Mouse (Mus musculus) hindbrain, postnatal 0 days (tissue): ENCODE measurements around the gene Ate1. TPM values are rescaled to one million over a fixed set of nuclear protein-coding genes. Genes with fewer than 3 reads are reported as not detected.

ENCODE experiments used
- ATAC-seq: fragments of 200-750 bp; cut with Nextera tagmentation; 2 replicates; pipeline ENCODE4 v1.8.0; 2017; ENCODE audit warnings: mild to moderate bottlenecking, moderate TSS enrichment, moderate library complexity
- DNase-seq: peaks from one replicate; pipeline ENCODE4 v3.0.0-alpha.2; 2015; ENCODE audit warnings: low spot score
- H3K27ac ChIP-seq: fragments of 300-500 bp; sonication (generic); 2 replicates; pipeline ENCODE4 v1.5.1; 2014; ENCODE audit warnings: mild to moderate bottlenecking
- H3K27me3 ChIP-seq: fragments of 300-500 bp; sonication (generic); 2 replicates; pipeline ENCODE4 v1.6.1; 2014; ENCODE audit warnings: low read length, mixed read lengths; ENCODE audit not compliant: insufficient read depth
- H3K36me3 ChIP-seq: fragments of 300-500 bp; sonication (generic); 2 replicates; pipeline ENCODE4 v1.6.1; 2014; ENCODE audit warnings: low read length, mixed read lengths; ENCODE audit not compliant: insufficient read depth
- H3K4me1 ChIP-seq: fragments of 300-500 bp; sonication (generic); 2 replicates; pipeline ENCODE4 v1.6.1; 2014; ENCODE audit warnings: antibody characterized with exemption, low read length, mixed read lengths; ENCODE audit not compliant: insufficient read depth
- H3K4me2 ChIP-seq: fragments of 300-500 bp; sonication (generic); 2 replicates; pipeline ENCODE4 v1.6.1; 2014; ENCODE audit warnings: low read depth, mild to moderate bottlenecking, low read length, moderate library complexity, mixed read lengths
- H3K4me3 ChIP-seq: fragments of 300-500 bp; sonication (generic); 2 replicates; pipeline ENCODE4 v1.5.1; 2014; ENCODE audit warnings: low read length
- H3K9ac ChIP-seq: fragments of 300-500 bp; sonication (generic); replicated peaks from 2 replicates; pipeline ENCODE4 v1.6.1; 2014; ENCODE audit warnings: mild to moderate bottlenecking, low read length, moderate library complexity, mixed read lengths
- H3K9me3 ChIP-seq: fragments of 300-500 bp; sonication (generic); 2 replicates; pipeline ENCODE4 v1.6.1; 2016; ENCODE audit warnings: low read length, mixed read lengths
- CTCF ChIP-seq: IDR thresholded peaks from 2 replicates; pipeline ENCODE4 v1.5.1; 2016; ENCODE audit warnings: antibody characterized with exemption, control low read depth, low read depth
- WGBS: fragments of 180-500 bp; shearing (Covaris S2); extraction: QIAGEN DNeasy Blood & Tissue Kit; methylation state at CpG from one replicate; pipeline ENCODE4 v1.1.7; 2014; 5-methylcytosine and 5-hydroxymethylcytosine counted together
- polyA plus RNA-seq: library from polyadenylated mRNA; unstranded; fragments of >200 nt; fragmentation: Nextera tagmentation; extraction: Ambion mirVana; gene quantifications from 2 replicates; pipeline ENCODE4 v1.2.1, GENCODE M21; 2015
- total RNA-seq: library from RNA; depleted of rRNA; stranded (reverse); fragments of >200 nt; gene quantifications from 2 replicates; pipeline ENCODE4 v1.2.3, GENCODE M21; 2014; rRNA removed

Gene Ate1
- total and polyA plus RNA-seq, 2 experiments from 2014 or later, result 48.0 to 116 TPM

GRCm38 (mm10) chr7:130368827-130369641 lies 151.1 kb downstream of the Ate1 start:
- no peaks in the 10 kb centered on the region for H3K27me3 ChIP-seq
- peak overlapping the region; percentile 42; the same call in 1 of the 2 replicates for H3K27ac ChIP-seq
- no peak overlapping the region for H3K9ac ChIP-seq
- no peaks in the 10 kb centered on the region for H3K36me3 ChIP-seq
- TF ChIP-seq CTCF, result peak; percentile 51
- WGBS, result 15% methylated on average over 24 of the region's 24 CpGs
- H3K4me3 ChIP-seq, result no peak overlapping the region
- ATAC-seq (peak; percentile 83), DNase-seq (peak; percentile 77)
- peaks cover 8% of the 10 kb centered on the region for H3K4me1 ChIP-seq
- H3K9me3 ChIP-seq, result no peaks in the 10 kb centered on the region
- H3K4me2 ChIP-seq, result peak overlapping the region; percentile 46

- DNase-seq (peak; percentile 1), ATAC-seq (0 out of 2 replicates have a peak, but pooled peaks have one; percentile 31)
- H3K4me2 ChIP-seq, result peak overlapping the region; percentile 46
- no peaks in the 10 kb centered on the region for H3K9me3 ChIP-seq
- no peaks in the 10 kb centered on the region for H3K27me3 ChIP-seq
- H3K36me3 ChIP-seq, result no peaks in the 10 kb centered on the region
- 17% methylated on average over 13 of the region's 13 CpGs for WGBS
- H3K9ac ChIP-seq, result no peak overlapping the region
- no peak overlapping the region for H3K4me3 ChIP-seq
- no peak for TF ChIP-seq CTCF
- peak overlapping the region; percentile 42; the same call in 1 of the 2 replicates for H3K27ac ChIP-seq
- peaks cover 8% of the 10 kb centered on the region for H3K4me1 ChIP-seq
These were observed 151.9 kb downstream of the Ate1 start for GRCm38 (mm10) chr7:130368036-130368826.

- Histone ChIP-seq H3K4me2 (no peak overlapping the region), H3K27ac (no peak overlapping the region; the same call in 1 of the 2 replicates), H3K4me1 (peaks cover 8% of the 10 kb centered on the region), H3K9ac (no peak overlapping the region), H3K4me3 (no peak overlapping the region), H3K27me3 (no peaks in the 10 kb centered on the region), H3K9me3 (no peaks in the 10 kb centered on the region), H3K36me3 (no peaks in the 10 kb centered on the region)
- peak; percentile 41 for DNase-seq
- no peak for TF ChIP-seq CTCF
- WGBS, result 16% methylated on average over 12 of the region's 12 CpGs
- peak; percentile 71 for ATAC-seq
These were observed 152.7 kb downstream of the Ate1 start for GRCm38 (mm10) chr7:130367222-130368035.

GRCm38 (mm10) chr7:130365711-130366110 lies 154.5 kb downstream of the Ate1 start:
- no peak overlapping the region for H3K27ac ChIP-seq
- H3K4me3 ChIP-seq, result no peak overlapping the region
- DNase-seq (no peak), ATAC-seq (no peak)
- no peak for TF ChIP-seq CTCF
- no peak overlapping the region for H3K4me2 ChIP-seq
- no peak overlapping the region for H3K9ac ChIP-seq
- peaks cover 8% of the 10 kb centered on the region for H3K4me1 ChIP-seq
- no peaks in the 10 kb centered on the region for H3K27me3 ChIP-seq
- 89% methylated on average over 10 of the region's 10 CpGs for WGBS
- H3K36me3 ChIP-seq, result no peaks in the 10 kb centered on the region
- no peaks in the 10 kb centered on the region for H3K9me3 ChIP-seq

Other genes with a start within 250 kb of the Ate1 start
- 32.2 and 42.0 TPM in 2 replicates for gene Nsmce4a, start 52.7 kb upstream of the Ate1 start, total RNA-seq
- 82.3 and 91.3 TPM in 2 replicates for gene Nsmce4a, start 52.7 kb upstream of the Ate1 start, polyA plus RNA-seq
- gene Tacc2, start 57.1 kb upstream of the Ate1 start, total RNA-seq, result 37.9 and 38.4 TPM in 2 replicates
- gene Tacc2, start 57.1 kb upstream of the Ate1 start, polyA plus RNA-seq, result 46.0 and 51.8 TPM in 2 replicates